Mouse (Mus musculus) CH12.LX (cell line): ENCODE measurements around the gene Cacna1a. TPM values are rescaled to one million over a fixed set of nuclear protein-coding genes. Genes with fewer than 3 reads are reported as not detected.

Source experiments
- DNase-seq: peaks from one replicate; pipeline ENCODE4 v3.0.0-alpha.2; 2013; ENCODE audit errors: extremely low read depth
- H3K27ac ChIP-seq: 2 replicates; pipeline ENCODE4 v1.5.1; 2012; ENCODE audit warnings: low read depth, mild to moderate bottlenecking, control low read depth, moderate library complexity; ENCODE audit not compliant: insufficient read depth
- H3K27me3 ChIP-seq: replicated peaks from 2 replicates; pipeline ENCODE3; 2012; ENCODE audit warnings: inconsistent platforms
- H3K36me3 ChIP-seq, 2 experiments: replicated peaks in 1 of 2; 2 replicates each; pipeline versions ENCODE3 to v1.6.1; 2012; ENCODE audit warnings: inconsistent platforms in 1 of 2, low read length in 1 of 2, mild to moderate bottlenecking in 1 of 2, mixed read lengths in 1 of 2, moderate library complexity in 1 of 2; ENCODE audit not compliant: control insufficient read depth in 1 of 2, insufficient read depth in 1 of 2
- H3K4me1 ChIP-seq, 2 experiments: 2 replicates each; pipeline ENCODE4 v1.6.1; 2012; ENCODE audit warnings: inconsistent platforms in 1 of 2, moderate library complexity in 1 of 2; ENCODE audit not compliant: insufficient read depth in 2 of 2, control insufficient read depth in 1 of 2
- H3K4me2 ChIP-seq: 2 replicates; pipeline ENCODE4 v1.6.1; 2012; ENCODE audit warnings: low read depth, mild to moderate bottlenecking, control low read depth; ENCODE audit not compliant: poor library complexity, insufficient read depth, severe bottlenecking
- H3K4me3 ChIP-seq, 3 experiments: fragments of 150-350 bp in 1 of 3; sonication (generic) in 1 of 3; replicated peaks in 1 of 3; 2 replicates each; pipeline versions ENCODE3 to v1.5.1; 2011 to 2012; ENCODE audit warnings: low read depth in 2 of 3, low read length in 2 of 3, mild to moderate bottlenecking in 2 of 3, moderate library complexity in 2 of 3, control low read depth in 1 of 3, improper control_type of control experiment in 1 of 3, inconsistent platforms in 1 of 3, mixed read lengths in 1 of 3; ENCODE audit not compliant: poor library complexity in 1 of 3
- H3K79me2 ChIP-seq: replicated peaks from 2 replicates; pipeline ENCODE4 v1.6.1; 2012; ENCODE audit warnings: mild to moderate bottlenecking, moderate library complexity; ENCODE audit not compliant: control insufficient read depth, poor library complexity, insufficient read depth, severe bottlenecking; ENCODE audit errors: extremely low read depth
- H3K9ac ChIP-seq: 2 replicates; pipeline ENCODE4 v1.6.1; 2012; ENCODE audit warnings: low read depth, mild to moderate bottlenecking, control low read depth, moderate library complexity; ENCODE audit not compliant: insufficient read depth
- H3K9me3 ChIP-seq: replicated peaks from 2 replicates; pipeline ENCODE3; 2012; ENCODE audit warnings: low read length, inconsistent platforms, mixed read lengths
- CTCF ChIP-seq, 2 experiments: IDR thresholded peaks in 1 of 2; conservative IDR thresholded peaks in 1 of 2; 2 replicates each; pipeline ENCODE4 v1.5.1; 2011 to 2012; ENCODE audit warnings: low read depth in 2 of 2, low read length in 2 of 2, improper control_type of control experiment in 1 of 2, inconsistent platforms in 1 of 2, mild to moderate bottlenecking in 1 of 2, moderate library complexity in 1 of 2
- MAX ChIP-seq: IDR thresholded peaks from 2 replicates; pipeline ENCODE4 v1.6.1; 2011; ENCODE audit warnings: low read length, improper control_type of control experiment
- MAZ ChIP-seq: IDR thresholded peaks from 2 replicates; pipeline ENCODE4 v1.6.1; 2012; ENCODE audit warnings: low read depth, mild to moderate bottlenecking, inconsistent platforms, low read length, improper control_type of control experiment, moderate library complexity
- NELFE ChIP-seq: IDR thresholded peaks from 2 replicates; pipeline ENCODE4 v1.6.1; 2011; ENCODE audit warnings: low read depth, low read length, improper control_type of control experiment
- PAX5 ChIP-seq: IDR thresholded peaks from 2 replicates; pipeline ENCODE4 v1.6.1; 2012; ENCODE audit warnings: low read length, inconsistent platforms, mixed read lengths
- POLR2A ChIP-seq: IDR thresholded peaks from 2 replicates; pipeline ENCODE4 v1.6.1; 2011; ENCODE audit warnings: low read depth, mild to moderate bottlenecking, improper control_type of control experiment, low read length
- POLR2AphosphoS2 ChIP-seq: IDR thresholded peaks from 2 replicates; pipeline ENCODE4 v1.6.1; 2011; ENCODE audit warnings: low read depth, low read length, improper control_type of control experiment
- RAD21 ChIP-seq: IDR thresholded peaks from 2 replicates; pipeline ENCODE4 v1.6.1; 2011; ENCODE audit warnings: low read depth, mild to moderate bottlenecking, low read length, improper control_type of control experiment, moderate library complexity
- SMC3 ChIP-seq: IDR thresholded peaks from 2 replicates; pipeline ENCODE4 v1.6.1; 2011; ENCODE audit warnings: low read depth, low read length, improper control_type of control experiment
- USF1 ChIP-seq: IDR thresholded peaks from 2 replicates; pipeline ENCODE4 v1.6.1; 2014; ENCODE audit warnings: low read depth, mild to moderate bottlenecking, inconsistent platforms, low read length, improper control_type of control experiment
- USF2 ChIP-seq: conservative IDR thresholded peaks from 2 replicates; pipeline ENCODE4 v1.6.1; 2011; ENCODE audit warnings: low read depth, low read length, improper control_type of control experiment
- dilution Hi-C: fragments of 300-500 bp; cut with MboI; formaldehyde crosslinking; loops from 2 replicates; pipeline ENCODE4 v1.14.3; 2020; ENCODE audit warnings: low sequenced_read_pairs; ENCODE audit not compliant: extremely low pct_unique_long_range_greater_than_20kb, extremely low pct_ligation_motif_present
- in situ Hi-C: fragments of 300-500 bp; cut with MboI; formaldehyde crosslinking; loops from 3 replicates; pipeline ENCODE4 v1.14.3; 2019; ENCODE audit warnings: low sequenced_read_pairs, low pct_ligation_motif_present, low pct_unique_long_range_greater_than_20kb, mixed read lengths
- polyA plus RNA-seq: library from polyadenylated mRNA; unstranded; fragments of >175 nt; gene quantifications from 2 replicates; pipeline ENCODE4 v1.2.1, GENCODE M21; 2012; ENCODE audit warnings: low read depth; ENCODE audit not compliant: insufficient read length
- total RNA-seq, 2 experiments: library from RNA; depleted of rRNA; stranded (reverse); fragments of 300-350 nt in 1 of 2; fragments of >200 nt in 1 of 2; gene quantifications; 2 replicates each; pipeline ENCODE4 v1.2.3; 2012 to 2014

Cacna1a gene
- total and polyA plus RNA-seq, 3 experiments = 2.6 to 9.4 (median 6.9) TPM

GRCm38 (mm10) chr8:84513765-84514164, 125.5 kb downstream of the Cacna1a start:
- dilution Hi-C loops = no loop called here
- no peak overlapping the region for H3K4me2 ChIP-seq
- H3K27me3 ChIP-seq = peaks cover 76% of the 10 kb centered on the region
- H3K9me3 ChIP-seq = no peaks in the 10 kb centered on the region
- H3K27ac ChIP-seq = no peak overlapping the region
- in situ Hi-C loops = no loop called here
- no peaks in the 10 kb centered on the region for H3K79me2 ChIP-seq
- no peak for DNase-seq
- no peaks in the 10 kb centered on the region for H3K36me3 ChIP-seq
- H3K4me1 ChIP-seq = no peaks in the 10 kb centered on the region
- TF ChIP-seq SMC3 (peak; percentile 34), RAD21 (peak; percentile 25), CTCF (conservative IDR thresholded peaks at IDR 0.05 in 1 of 2, IDR thresholded peaks at IDR 0.05 in 1 of 2; ENCODE audit: low read depth in 2 of 2, low read length in 2 of 2) (peak; percentile 15 to 61; a peak in 2 of 4 replicates), NELFE (no peak), USF2 (no peak)
- TF ChIP-seq, all 38 proteins: peak for 3
- Histone ChIP-seq H3K9ac (no peak overlapping the region), H3K4me3 (no peak overlapping the region)

GRCm38 (mm10) chr8:84518180-84518579, 129.9 kb downstream of the Cacna1a start:
- H3K4me3 ChIP-seq = no peak overlapping the region
- DNase-seq = no peak
- TF ChIP-seq MAX = no peak
- peak in 1 of 2 experiments; percentile 54; a peak in 2 of 4 replicates for TF ChIP-seq CTCF (conservative IDR thresholded peaks at IDR 0.05 in 1 of 2, IDR thresholded peaks at IDR 0.05 in 1 of 2; ENCODE audit: low read depth in 2 of 2, low read length in 2 of 2)
- TF ChIP-seq RAD21 = peak; percentile 39
- in situ Hi-C loops (no loop called here), dilution Hi-C loops (no loop called here)
- no peaks in the 10 kb centered on the region for H3K79me2 ChIP-seq
- H3K36me3 ChIP-seq = no peaks in the 10 kb centered on the region
- H3K4me2 ChIP-seq = no peak overlapping the region
- H3K27me3 ChIP-seq = peaks cover 88% of the 10 kb centered on the region
- H3K9me3 ChIP-seq = no peaks in the 10 kb centered on the region
- no peaks in the 10 kb centered on the region for H3K4me1 ChIP-seq
- H3K9ac ChIP-seq = no peak overlapping the region
- no peak overlapping the region for H3K27ac ChIP-seq

- H3K4me3 ChIP-seq = no peak overlapping the region
- TF ChIP-seq MAZ (no peak), USF1 (no peak), PAX5 (no peak), POLR2A (no peak), POLR2AphosphoS2 (no peak)
- in situ Hi-C loops (no loop called here), dilution Hi-C loops (no loop called here)
- no peak overlapping the region for H3K27ac ChIP-seq
- no peaks in the 10 kb centered on the region for H3K9me3 ChIP-seq
- no peak overlapping the region for H3K9ac ChIP-seq
- DNase-seq = no peak
- no peak overlapping the region for H3K4me2 ChIP-seq
- H3K4me1 ChIP-seq = no peaks in the 10 kb centered on the region
- H3K36me3 ChIP-seq = no peaks in the 10 kb centered on the region
- peaks cover 89% of the 10 kb centered on the region for H3K27me3 ChIP-seq
- no peaks in the 10 kb centered on the region for H3K79me2 ChIP-seq
Observed at GRCm38 (mm10) chr8:84518720-84519119, 130.5 kb downstream of the Cacna1a start.
